Mouse (Mus musculus) gastrocnemius, postnatal 4 days (tissue): ENCODE measurements around the gene Pde11a. TPM values are rescaled to one million over a fixed set of nuclear protein-coding genes. Genes with fewer than 3 reads are reported as not detected.

ENCODE experiments used
- DNase-seq, 2 experiments: peaks; one replicate each; pipeline ENCODE4 v3.0.0; 2021 to 2022; ENCODE audit warnings: low spot score in 2 of 2, mixed read lengths in 2 of 2
- total RNA-seq, 2 experiments: library from RNA; stranded (reverse); gene quantifications; 2 replicates each; pipeline ENCODE4 v1.2.3; 2021

Pde11a gene
- total RNA-seq, 2 experiments from 2014 or later: 0.13 to 0.15 TPM

DNA sequence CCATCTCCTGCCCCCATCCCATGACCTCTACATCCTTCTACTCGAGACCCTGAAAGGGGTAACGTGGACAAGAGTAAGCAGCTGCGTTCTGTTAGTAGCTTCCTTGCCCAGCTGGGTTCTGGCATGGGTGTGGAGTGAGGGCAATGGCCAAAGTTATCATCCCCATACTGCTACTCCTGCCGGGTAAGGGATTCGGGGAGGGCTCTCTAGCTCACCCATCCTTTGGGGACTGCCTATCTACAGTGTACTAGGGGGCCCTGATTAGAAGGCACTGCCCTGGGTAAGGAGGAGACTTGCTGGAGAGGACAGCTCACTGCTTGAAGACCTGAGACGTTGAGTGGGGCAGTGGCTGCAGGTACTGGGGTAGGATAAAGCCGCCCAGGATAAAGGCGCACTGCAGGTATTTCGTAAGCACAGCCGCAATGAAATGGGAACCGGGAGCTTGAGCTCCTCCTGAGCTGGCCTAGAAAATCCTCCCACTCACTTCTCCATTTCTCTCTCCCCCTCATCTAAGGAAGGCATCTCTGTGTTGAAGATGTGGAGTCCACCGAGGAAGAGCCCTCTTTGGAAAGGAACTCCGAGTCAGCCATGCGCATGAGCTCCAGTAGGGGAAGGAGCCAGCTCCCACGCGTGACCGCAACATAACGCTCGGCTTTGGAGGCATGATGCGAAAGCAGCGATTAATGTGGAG lies 15.2 kb downstream of the Pde11a start:
- DNase-seq: no peak

DNA sequence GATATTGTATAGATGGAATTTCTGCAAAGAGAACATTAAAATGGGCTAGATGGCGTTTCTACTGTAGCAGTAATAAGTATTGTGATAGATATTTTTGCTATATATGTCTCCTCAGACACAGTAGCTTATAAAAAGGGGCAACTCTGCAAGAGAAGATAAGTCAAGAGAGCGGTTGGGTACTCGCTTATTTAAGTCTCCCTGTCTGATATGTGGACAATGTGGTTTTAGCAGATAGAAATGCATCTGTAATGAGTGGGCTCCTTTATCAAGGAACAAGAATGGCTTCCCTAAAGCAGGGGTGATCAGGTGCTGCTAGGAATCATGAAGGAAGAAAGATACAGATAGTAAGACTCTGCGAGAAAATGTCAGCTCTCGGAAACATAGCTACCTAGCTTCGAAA lies 18.2 kb downstream of the Pde11a start:
- DNase-seq: no peak

DNA sequence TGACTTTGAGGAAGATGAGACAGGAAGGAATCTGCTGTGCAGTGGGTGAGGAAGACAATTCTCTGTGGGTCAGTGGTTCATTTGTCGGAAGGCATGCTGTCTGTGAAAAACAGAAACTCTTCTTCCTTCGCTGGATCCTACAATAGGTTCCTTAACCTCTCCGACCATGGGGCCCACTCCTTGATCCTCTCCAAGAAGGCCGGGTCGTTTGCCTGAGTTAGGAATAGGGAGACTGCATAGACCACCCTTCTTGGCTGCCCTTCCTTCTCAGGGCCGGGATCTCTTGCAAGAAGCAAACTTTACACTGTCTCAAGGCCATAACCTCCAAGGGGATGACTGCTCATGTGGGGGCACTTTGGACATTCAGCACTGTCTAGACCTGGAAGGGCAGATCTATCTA lies 19.3 kb downstream of the Pde11a start:
- no peak for DNase-seq

DNA sequence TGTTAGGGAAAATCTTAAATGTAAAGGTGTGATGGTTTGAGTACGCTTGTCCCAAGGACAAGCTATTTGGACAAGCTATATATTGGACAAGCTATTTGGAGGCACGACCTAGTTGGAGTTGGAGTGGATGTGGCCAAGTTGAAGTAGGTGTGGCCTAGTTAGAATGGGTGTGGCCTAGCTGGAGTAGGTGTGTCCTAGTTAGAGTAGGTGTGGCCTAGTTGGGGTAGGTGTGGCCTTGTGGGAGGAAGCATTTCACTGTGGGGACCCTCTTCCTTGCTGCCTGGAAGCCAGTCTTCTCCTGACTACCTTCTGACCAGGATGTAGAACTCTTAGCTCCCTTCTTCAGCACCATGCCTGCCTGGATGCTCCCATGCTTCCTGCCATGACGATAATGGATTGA lies 50.9 kb downstream of the Pde11a start:
- no peak for DNase-seq

DNA sequence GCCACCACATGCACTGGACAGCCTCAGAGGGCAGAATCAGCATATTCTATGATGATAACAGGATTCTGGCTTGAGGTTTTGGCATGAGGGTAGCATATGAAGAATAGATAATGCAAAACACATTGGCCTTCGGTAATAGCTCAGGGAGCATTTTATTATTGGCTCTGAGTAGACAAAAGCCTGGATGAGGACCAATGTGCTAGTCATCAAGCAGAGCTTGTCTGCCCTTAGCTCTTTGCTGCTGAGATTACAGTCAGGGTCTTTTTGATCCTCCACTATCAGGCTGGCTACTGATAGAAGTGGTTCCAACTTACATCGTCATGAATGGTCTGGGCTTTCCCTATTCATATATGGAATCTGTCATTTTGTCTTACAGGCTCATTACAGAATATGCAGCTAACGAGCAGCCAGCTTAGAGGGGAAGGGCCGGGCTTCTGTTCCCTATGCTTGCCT lies 52.3 kb downstream of the Pde11a start:
- DNase-seq: peak in 1 of 2 experiments; percentile 14

DNA sequence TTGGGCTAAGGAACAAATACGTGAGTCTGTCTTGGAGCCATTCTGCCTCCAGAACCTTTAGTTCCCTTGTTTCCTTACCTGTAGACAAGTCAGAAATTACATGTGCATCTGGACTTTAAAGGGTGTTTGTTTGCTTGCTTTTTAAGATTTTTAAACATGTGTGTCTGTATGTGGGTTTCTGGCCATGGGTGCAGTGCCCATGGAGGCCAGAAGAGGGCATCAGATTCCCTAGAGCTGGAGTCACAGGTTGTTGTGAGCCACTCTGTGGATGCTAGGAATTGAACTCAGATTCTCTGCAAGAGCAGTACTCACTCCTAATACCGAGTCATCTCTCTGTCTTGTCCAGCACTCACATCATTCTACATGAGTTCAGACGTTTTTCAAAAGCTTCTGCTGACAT lies 53.4 kb downstream of the Pde11a start:
- DNase-seq: no peak

DNA sequence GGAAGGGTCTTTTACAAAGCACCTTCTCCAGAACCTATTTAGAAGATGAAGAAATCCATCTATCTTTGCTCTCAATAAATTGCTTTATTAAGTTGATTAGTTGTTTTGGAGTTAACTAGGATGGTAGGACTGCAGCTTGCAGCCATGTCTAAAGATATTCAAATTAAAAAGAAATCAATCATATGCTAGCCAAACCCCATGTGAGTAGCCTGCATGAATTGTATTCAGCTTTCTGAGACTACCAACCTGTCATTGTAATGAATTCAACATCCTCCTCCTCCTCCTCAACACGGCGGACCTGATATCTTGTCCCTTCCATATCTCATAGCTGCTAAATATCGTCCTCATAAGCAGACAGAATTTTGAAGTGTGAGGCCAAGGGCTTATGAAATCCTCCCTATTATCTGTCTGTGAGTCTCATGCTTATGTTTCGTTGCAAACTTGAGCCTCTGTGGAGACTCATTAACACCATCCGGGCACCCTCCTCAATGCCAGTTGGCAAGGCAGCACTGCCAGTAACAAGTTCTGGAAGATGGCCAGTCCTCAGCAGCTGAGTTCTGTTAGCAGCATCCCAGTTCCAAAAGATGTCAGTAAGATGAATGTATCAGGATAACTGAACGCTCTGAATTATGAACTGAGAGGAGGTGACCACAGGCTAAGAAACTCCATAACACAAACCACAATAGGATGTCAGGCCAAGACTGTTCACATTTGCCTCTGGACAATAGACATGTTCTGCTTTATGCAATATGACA lies 55.0 kb downstream of the Pde11a start:
- peak in 1 of 2 experiments; percentile 16 for DNase-seq

DNA sequence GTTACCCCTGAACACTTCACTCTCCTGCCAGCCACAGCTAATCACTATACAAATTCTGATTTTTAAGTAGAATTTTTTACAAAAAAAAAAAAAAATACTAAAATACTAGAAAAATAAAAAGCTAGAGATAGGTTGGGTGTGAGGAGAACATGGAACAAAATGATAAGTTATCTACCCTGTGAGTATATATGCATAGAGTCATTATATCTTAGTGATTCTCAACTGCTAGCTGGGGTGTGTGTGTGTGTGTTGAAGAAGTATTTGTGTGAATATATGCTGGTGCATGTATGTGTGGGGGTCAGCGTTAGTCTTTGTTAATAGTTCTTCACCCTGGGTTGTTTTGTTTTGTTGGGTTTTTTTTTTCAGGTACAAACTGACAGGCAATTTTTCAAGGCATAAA lies 69.1 kb downstream of the Pde11a start:
- no peak for DNase-seq

DNA sequence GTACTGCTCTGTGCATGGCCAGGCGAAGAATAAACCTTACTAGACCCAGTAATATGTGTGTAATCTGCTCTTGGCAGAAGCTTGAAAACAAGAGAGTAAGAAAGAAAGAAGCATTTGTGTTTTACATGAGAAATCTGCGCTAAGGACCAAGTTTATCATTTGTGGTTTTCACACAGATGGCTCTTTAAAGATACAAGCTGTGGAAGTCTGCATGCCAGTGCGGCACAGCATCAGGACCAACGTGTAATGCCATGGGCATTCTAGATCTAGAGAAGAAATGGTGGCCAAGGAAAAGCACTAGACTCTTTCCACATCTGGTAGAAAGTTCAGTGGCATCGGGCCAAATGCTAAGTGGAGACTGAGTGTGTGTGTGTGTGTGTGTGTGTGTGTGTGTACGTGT lies 71.2 kb downstream of the Pde11a start:
- DNase-seq: no peak

DNA sequence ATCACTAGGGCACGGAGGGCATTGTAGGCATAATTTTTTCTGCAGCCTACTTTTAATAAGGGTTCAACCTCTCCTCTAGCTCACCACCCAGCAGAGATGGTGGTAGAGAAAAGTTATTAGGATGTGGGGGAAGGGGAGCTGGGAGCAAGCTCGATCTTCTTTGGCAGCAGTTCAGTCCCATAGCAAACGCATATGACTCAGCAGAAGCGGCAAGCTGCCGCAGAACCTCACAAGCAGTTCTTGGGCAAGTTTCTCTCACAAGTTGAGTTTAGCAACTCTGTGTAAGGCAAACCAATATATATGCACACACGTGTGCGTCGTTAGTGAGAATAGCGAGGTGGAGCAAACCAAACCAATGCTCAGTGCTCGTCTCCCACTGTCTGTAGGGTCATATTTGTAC lies 72.0 kb downstream of the Pde11a start:
- no peak for DNase-seq

DNA sequence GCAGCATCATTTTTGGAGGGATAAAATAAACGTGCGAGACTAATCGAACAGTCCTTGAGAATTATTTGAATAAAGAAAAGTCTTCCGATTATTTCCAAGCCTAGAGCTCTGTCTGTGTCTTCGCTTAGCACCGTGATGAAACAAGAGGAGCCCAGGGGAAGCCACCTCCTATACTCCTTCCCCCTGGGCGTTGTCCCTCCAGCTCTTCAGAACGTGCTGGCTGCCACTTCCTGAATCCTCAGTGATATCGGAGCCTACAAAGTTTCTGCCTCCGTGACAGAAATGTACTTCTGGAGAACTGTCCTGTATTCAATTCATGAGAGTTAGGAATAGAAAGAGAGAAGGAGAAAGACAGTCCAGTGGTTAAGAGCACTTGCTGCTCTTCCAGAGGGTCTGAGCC lies 74.3 kb downstream of the Pde11a start:
- no peak for DNase-seq

DNA sequence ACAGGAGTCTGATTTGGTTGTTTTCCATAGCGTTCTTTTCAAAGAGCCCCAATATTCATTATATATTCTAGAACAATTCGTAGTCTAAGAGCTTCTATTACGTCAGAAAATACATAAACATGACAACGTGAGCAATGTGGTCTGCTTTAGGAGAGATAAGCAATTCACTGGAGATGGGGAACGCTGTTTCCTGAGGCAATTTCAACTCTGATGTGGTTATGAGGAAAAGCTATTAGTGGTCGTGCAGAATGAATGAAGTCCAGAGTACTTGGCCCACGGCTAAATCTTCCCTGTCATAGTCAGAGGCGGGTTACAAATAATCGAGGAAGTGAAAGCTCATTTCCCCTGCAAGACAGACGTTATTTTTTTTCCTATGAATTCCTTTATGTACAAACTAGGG lies 75.9 kb downstream of the Pde11a start:
- no peak for DNase-seq

DNA sequence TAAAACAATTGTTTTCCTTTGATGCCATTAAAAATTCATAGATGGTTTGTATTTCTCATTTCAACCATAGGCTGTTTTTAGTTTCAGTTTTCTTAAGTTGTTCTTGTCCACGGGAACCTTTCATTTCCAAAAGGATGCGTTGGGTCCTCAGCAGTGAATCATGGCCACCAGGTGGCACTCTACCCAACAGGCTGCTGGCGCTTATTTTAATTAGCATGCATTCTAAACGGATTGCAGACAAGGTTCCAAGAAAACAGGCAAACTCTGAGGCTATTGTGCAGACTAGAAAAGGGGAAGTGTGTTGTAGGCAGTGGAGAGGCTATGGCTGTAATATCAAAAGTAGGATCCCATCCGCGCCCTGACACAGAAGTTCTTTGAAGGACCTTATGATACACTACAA lies 83.7 kb downstream of the Pde11a start:
- peak; percentile 21 to 48 for DNase-seq

DNA sequence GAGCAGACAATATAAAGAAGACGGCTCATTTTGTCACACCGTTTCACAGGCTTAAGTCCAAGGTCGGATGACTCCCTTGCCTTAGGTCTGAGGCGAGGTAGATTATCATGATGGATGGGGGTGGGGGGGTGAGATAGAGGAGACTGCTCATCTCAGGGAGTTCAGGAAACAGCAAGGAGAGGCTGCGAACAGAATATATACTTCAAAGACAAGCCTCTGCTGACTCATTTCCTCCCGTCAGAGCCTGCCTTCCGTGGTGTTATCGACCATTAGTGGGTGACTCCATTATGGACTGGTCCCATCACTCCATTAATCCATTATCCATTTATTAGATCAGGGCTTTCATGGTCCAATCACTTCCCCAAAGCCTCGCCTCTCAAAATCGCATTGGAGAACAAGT lies 87.2 kb downstream of the Pde11a start:
- DNase-seq: no peak

DNA sequence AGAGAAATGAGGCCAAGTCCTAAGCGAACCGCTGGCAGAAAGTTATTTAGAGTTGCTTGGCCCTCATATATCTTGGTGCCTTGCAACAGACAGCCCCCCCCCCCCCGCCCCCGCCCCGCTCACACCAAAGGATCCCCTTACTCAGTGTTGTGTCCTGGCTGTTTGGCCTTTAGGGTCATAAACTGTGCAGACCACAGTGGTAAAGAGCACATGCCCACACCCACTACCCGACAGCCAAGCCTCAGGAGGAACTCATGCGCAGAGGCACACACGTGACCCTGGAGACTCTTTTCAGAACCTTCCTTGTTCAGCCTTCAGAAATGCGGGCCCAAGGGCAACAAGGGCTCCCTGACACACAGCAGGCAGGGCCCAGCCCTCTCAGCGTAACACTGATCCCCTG lies 90.3 kb downstream of the Pde11a start:
- no peak for DNase-seq

DNA sequence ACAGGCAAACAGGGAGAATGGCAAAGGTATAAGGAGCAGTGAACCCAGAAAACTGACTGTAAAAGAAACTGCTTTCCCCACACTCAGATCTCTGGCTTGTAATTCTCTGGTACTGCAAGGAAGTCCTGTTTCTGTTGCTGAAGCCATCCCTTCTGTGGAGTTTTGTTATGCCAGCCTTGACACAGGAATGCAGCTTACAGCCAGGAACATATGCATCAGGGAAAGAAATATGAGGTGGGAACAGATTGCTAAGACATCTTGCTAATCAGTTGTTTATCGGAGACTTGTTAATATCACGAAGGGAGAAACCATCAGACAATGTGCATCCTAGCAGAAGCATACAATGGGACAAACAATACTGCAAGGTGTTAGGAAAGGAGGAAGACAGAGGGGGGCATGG lies 99.4 kb downstream of the Pde11a start:
- no peak for DNase-seq

DNA sequence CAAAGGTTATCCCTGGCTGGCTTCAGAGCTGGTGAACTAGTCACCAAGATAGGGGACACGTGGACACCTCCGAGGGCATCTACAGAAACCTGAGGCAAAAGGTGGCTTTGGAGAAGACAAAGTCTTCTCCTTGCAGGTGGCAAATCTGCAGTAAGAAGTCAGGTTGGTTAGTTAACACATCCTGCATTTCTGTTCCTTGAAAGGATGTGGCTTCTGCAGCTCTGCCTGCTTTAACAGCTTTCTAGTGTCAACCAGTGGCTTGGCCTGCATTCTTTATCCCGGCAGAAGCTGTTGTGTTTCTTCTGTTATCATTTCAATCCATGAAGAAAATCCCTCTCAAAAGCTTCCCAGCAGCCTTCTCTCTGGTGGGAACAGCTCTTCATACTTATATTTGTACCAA lies 100.1 kb downstream of the Pde11a start:
- DNase-seq: no peak

DNA sequence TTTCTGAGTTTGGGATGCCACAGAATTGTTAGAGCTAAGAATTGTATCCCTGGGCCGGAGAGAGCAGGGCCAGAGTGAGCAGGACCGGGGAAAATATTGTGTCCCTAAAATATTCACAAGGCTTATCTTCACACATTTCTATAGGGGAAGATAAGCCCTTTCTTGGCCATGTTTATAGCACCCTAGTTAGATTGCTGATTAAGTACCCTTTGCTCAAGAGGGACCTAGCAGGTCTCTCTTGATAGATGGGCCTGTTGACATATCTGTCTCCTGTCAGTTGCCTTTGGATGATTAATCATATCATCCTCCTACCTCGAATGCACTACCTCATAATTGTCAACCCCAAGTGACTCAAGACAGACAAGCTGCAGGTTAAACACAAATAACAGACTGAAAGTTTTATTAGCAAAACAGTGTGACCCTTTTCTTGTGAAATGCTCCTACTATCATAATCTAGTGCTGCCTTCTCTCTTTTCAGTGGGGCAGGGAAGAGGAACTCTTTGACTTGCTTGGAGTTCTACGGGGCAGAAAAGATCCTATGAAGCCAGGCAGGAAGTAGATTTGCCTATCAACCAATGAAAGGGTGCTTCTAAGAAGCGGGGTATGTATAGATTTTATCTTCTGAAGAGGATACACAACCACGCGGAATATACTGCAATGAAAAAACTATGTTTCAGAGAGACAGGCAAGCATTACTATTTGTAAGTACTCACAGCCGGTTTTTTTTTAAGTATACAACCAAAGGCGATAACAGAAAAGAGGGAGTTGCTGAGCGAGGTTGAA lies 100.7 kb downstream of the Pde11a start:
- DNase-seq: no peak

DNA sequence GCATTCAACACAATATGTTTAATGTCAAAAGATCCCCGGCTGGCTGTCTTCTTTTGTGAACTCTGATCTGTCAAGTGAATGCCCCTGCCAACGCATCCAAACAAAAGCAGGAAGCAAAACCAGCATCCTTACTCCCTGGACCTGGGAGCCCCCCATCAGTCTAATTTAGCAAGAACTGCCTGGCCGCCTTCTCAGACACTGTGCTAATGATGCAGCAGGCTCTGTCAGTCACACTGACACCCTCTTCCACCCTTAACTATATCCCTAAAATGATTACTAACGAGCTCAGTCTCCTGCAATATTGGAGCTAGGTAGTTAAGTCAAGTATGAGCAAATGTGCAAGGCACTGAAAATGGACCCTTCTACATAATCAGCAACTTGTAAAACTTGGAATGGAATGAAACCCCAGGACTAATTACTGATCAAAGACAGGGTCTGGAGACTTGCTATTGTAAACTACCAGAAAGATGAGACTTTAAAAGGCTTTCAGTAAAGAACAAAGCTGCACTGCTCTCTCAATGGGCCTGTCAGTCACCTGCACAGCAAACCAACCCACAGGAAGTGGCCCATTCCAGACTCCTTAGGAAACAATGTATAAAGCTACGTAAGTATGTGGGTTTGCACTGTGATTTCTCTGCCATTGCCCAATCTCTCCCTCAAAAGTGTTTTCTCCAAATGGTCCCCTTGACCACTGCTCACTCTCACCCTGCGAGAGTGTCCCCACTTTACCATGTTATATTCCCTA lies 118.0 kb downstream of the Pde11a start:
- no peak for DNase-seq

DNA sequence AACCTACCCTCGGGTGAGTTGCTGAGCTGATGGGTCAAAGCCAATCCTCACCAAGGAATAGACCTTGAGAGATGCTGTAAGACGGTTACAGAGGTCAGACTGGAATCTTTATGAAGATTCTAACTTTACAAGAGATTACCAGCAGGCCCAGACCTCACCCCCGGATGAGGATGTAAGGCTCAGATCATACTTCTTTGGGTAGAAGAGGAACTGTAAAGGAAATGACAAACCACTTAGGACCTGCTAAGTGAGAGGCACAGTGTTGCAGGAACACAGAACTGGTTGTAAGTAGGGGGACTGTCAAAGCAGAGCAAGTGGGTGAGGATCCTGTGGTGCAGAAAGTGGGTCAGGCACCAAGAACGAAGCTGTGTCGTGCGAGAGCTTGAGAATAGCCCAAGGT lies 119.0 kb downstream of the Pde11a start:
- DNase-seq: no peak

DNA sequence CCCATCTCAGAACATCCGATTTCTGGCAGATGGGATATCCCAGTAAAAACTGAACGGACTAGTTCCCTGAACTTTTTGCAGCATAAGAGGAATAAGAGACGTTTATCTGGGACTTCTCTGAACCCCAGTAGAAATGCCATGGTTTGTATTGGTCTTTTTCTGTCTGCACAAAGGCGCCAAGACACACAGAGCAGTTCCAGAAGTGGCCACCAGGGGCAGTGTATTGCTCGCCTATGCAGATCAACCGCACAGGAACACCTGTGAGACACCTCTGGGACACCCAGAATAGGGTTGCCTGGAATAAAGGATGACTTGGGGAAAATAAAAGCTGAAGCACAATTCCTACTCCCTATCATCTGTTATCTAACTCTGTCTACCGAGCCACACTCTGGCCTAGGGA lies 122.4 kb downstream of the Pde11a start:
- DNase-seq: peak in 1 of 2 experiments; percentile 18
